Mouse (Mus musculus) R1 (cell line): Measurements from ENCODE around the gene Atg3.

Experiments
- DNase-seq: peaks from one replicate; pipeline ENCODE4 v3.0.0-alpha.2; 2018; ENCODE audit warnings: low read depth, low spot score

Gene Atg3

GRCm38 (mm10) chr16:45158522-45159388, at the start of gene Atg3, which contains the start of gene Slc35a5:
TSS of gene Atg3 (plus strand) at chr16:45158785.
TSS of gene Slc35a5 (minus strand) at chr16:45158706.
- DNase-seq: peak; percentile 99

- DNase-seq: peak; percentile 36
These were observed 48.1 kb upstream of the Atg3 start for GRCm38 (mm10) chr16:45110498-45110897.

GRCm38 (mm10) chr16:45117200-45117599, 41.4 kb upstream of the Atg3 start:
- DNase-seq: no peak

GRCm38 (mm10) chr16:45118760-45119159, 39.8 kb upstream of the Atg3 start:
- no peak for DNase-seq

GRCm38 (mm10) chr16:45120844-45121425, 37.6 kb upstream of the Atg3 start:
- DNase-seq: no peak

GRCm38 (mm10) chr16:45122571-45122970, 36.0 kb upstream of the Atg3 start:
- peak; percentile 30 for DNase-seq

- no peak for DNase-seq
These were observed 34.1 kb upstream of the Atg3 start for GRCm38 (mm10) chr16:45124230-45125203.

- no peak for DNase-seq
These were observed 30.5 kb upstream of the Atg3 start for GRCm38 (mm10) chr16:45127936-45128710.

GRCm38 (mm10) chr16:45141711-45142110, 16.9 kb upstream of the Atg3 start:
- no peak for DNase-seq

- DNase-seq: no peak
These were observed 16.0 kb upstream of the Atg3 start for GRCm38 (mm10) chr16:45142565-45142964.

- DNase-seq: no peak
These were observed 13.5 kb upstream of the Atg3 start for GRCm38 (mm10) chr16:45145119-45145518.

GRCm38 (mm10) chr16:45148488-45149082, 10.0 kb upstream of the Atg3 start:
- DNase-seq: no peak

GRCm38 (mm10) chr16:45154741-45155250, 3.8 kb upstream of the Atg3 start:
- no peak for DNase-seq

GRCm38 (mm10) chr16:45158136-45158521, 456 bp upstream of the Atg3 start:
- DNase-seq: peak; percentile 90

- DNase-seq: no peak
These were observed 768 bp downstream of the Atg3 start for GRCm38 (mm10) chr16:45159389-45159716.

- no peak for DNase-seq
These were observed 20.0 kb downstream of the Atg3 start for GRCm38 (mm10) chr16:45178552-45178951.

- DNase-seq: no peak
These were observed 23.2 kb downstream of the Atg3 start for GRCm38 (mm10) chr16:45181824-45182223.

- DNase-seq: peak; percentile 76
These were observed 34.0 kb downstream of the Atg3 start for GRCm38 (mm10) chr16:45192613-45193012.

GRCm38 (mm10) chr16:45196816-45197215, 38.2 kb downstream of the Atg3 start:
- peak; percentile 72 for DNase-seq

- DNase-seq: no peak
These were observed 42.8 kb downstream of the Atg3 start for GRCm38 (mm10) chr16:45201395-45201794.

GRCm38 (mm10) chr16:45204438-45204837, 45.9 kb downstream of the Atg3 start:
- no peak for DNase-seq
